Comparison of ENCODE assay signal across 20 mouse cellular contexts in the genomic region with DNA sequence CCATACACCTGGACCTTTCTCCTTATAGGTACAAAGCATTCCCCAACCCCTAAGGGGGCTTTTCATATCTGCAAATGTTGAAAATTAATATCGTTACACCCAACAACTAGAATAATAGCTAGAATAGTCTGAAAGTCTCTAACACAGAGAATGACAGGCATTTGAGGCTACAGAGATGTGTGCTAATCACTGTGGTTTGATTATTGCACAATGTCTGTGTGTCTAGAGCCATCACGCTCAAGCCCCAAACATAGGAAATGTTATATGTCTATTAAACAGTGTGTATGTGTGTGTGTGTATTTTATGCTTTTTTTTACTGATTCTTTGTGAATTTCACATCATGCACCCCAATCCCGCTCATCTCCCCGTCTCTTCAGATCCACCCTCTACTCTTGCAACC.
"Had no signal": no experiment of that assay in that cellular context is flagged by ENCODE, and none has a peak within 500 bp of the region (broad histone marks: within the 10 kb centered on the region; RNA-seq: fewer than 3 reads in every experiment).

No protein-coding gene starts in this region.

- H3K4me1 ChIP-seq: liver, embryonic 13.5 days; neural tube, embryonic 12.5 days; neural tube, embryonic 15.5 days had no signal

- H3K36me3 ChIP-seq: liver, embryonic 13.5 days; neural tube, embryonic 12.5 days; neural tube, embryonic 15.5 days; stomach, embryonic 15.5 days had no signal

- H3K27me3 ChIP-seq: liver, embryonic 13.5 days; neural tube, embryonic 12.5 days; neural tube, embryonic 15.5 days; stomach, embryonic 15.5 days had no signal

- H3K9me3 ChIP-seq: liver, embryonic 13.5 days; stomach, embryonic 15.5 days had no signal

- ATAC-seq: intestine, embryonic 16.5 days; liver, postnatal 0 days; lung, postnatal 0 days had no signal

- H3K4me2 ChIP-seq: liver, embryonic 13.5 days; lung, embryonic 14.5 days; midbrain, embryonic 11.5 days; neural tube, embryonic 12.5 days; neural tube, embryonic 15.5 days; stomach, embryonic 15.5 days had no signal

- H3K9ac ChIP-seq: liver, embryonic 13.5 days; liver, postnatal 0 days; lung, embryonic 14.5 days; neural tube, embryonic 12.5 days; neural tube, embryonic 15.5 days; stomach, embryonic 15.5 days had no signal

- H3K4me3 ChIP-seq: left cerebral cortex, adult 2 months; liver, embryonic 13.5 days; neural tube, embryonic 12.5 days; neural tube, embryonic 15.5 days; stomach, embryonic 15.5 days had no signal

- DNase-seq: kidney, adult 2 months; kidney, postnatal 25 days; layer of hippocampus, postnatal 36 days; liver, embryonic 13.5 days; liver, postnatal 0 days; lung, embryonic 14.5 days; midbrain, embryonic 14.5 days; retina, postnatal 1 day; right cerebral cortex, postnatal 25 days; spleen, adult 18-20 months; thymus, postnatal 25 days had no signal

- H3K27ac ChIP-seq: kidney, postnatal 0 days; left cerebral cortex, adult 2 months; liver, embryonic 13.5 days; macrophage; neural tube, embryonic 12.5 days; neural tube, embryonic 15.5 days; stomach, embryonic 15.5 days had no signal
